Mouse (Mus musculus) pancreas, adult 10 weeks (tissue): Measurements from ENCODE around the gene Olfr434. TPM values are rescaled to one million over a fixed set of nuclear protein-coding genes. Genes with fewer than 3 reads are reported as not detected.

Experiments
- polyA plus RNA-seq: library from polyadenylated mRNA; stranded (reverse); fragments of 350-450 nt; fragmentation: Illumina TruSeq; extraction: RNeasy Lipid Tissue Mini Kit (QIAGEN cat#74804); gene quantifications from one replicate; pipeline ENCODE4 v1.2.3, GENCODE M21; 2015; ENCODE audit warnings: low read depth, low replicate concordance; ENCODE audit not compliant: insufficient read depth

Olfr434 gene
- not detected for polyA plus RNA-seq

DNA sequence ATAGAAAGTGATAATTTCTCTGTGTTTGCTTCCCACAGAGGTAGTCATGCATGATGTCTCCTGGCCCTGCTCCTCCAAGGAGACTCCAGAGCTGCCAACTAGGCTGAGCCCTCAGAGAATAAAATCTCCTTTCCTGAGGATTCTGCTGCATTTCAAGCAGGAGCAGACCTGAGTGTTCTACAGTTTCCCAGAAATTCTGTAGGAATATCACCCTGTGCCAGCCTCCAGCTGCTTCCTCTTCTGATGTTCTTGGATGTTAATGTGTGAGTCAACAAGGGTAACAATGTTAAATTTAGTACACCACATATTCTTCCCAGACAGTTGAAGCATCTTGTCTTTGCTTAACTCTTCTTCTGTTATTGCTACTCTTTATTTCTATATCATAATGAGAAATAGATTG lies at the start of gene Olfr434:
Olfr434 (plus strand) TSS at position 149 of the 400 bp plus-strand sequence.

DNA sequence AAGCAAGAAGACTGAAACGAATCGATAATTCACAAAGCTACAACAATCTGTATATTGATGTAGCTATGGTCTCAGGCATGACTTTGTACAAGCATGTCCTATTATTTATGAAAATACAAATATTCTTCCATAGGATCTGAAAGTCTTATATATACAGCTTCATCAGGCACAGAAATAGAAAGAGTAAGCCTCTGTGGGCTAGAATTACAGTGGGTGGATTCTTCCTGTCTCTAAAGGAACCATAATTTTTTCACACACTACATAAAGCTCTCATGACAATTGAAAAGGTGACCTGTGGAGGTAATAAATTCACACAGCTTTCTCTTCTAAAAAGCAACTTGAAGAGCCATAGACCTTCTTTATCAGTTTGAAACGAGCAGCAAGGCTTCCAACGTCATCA lies 41.0 kb upstream of the Olfr434 start, which contains the start of gene Olfr13:
Olfr13 (plus strand) TSS at position 301 of the 400 bp plus-strand sequence.

GRCm38 (mm10) chr6:43196781-43197180 lies 16.0 kb upstream of the Olfr434 start, which contains the start of gene Olfr435:
TSS of gene Olfr435 (plus strand) at chr6:43197146.

DNA sequence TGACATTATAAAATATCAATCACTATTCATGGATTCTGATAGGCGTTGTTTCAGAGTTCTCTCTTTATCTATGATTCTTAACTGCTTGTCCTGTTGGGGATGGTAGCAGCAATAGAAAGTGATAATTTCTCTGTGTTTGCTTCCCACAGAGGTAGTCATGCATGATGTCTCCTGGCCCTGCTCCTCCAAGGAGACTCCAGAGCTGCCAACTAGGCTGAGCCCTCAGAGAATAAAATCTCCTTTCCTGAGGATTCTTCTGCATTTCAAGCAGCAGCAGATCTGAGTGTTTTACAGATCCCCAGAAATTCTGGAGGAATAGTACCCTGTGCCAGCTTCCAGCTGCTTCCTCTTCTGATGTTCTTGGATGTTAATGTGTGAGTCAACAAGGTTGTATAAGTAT lies 18.4 kb downstream of the Olfr434 start, which contains the start of gene Olfr47:
Olfr47 (plus strand) TSS at position 275 of the 400 bp plus-strand sequence.

DNA sequence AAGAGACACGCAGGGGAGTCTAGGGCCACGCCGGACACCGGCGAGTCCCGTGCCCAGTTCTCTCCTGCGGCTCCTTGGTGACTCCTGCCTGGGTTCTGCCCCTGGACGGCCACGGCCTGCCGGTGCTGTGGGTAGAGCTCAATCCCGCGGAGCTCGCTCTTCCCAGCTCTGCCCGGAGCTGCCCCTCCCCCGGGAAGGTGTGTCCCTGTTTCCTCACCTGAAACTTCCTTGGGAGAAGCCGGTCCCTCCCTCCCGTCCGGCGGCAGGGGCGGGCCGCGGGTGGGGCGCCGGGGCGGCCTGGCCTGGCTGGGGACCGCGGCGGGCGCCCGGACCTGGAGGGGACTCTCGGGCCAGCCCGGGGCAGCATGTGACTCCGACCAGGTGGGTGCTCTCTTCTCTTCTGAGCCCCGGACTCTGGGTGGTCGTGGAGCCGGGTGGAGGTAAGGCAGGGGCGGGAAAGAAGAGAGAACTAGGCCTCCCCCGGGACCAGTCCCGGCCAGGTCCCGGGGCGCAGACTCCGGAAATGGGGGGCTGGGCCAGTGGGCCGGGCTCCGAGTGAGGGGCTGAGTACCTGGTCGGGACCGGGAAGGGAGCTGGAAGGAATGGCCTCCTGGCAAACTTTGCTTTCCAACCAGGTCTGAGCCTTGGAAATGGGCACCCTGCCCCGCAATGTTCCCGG lies 52.7 kb downstream of the Olfr434 start, which contains the start of gene Arhgef5:
Arhgef5 (plus strand) TSS at position 220 of the 679 bp plus-strand sequence.

Other genes with a start within 250 kb of the Olfr434 start
- gene Olfr441, start 106.7 kb upstream of the Olfr434 start, polyA plus RNA-seq: not detected
- not detected for gene Olfr237-ps1, start 66.5 kb upstream of the Olfr434 start, polyA plus RNA-seq
- not detected for gene Olfr437, start 49.7 kb upstream of the Olfr434 start, polyA plus RNA-seq
- not detected for gene Olfr13, start 40.9 kb upstream of the Olfr434 start, polyA plus RNA-seq
- gene Olfr435, start 15.9 kb upstream of the Olfr434 start, polyA plus RNA-seq: not detected
- not detected for gene Olfr47, start 18.5 kb downstream of the Olfr434 start, polyA plus RNA-seq
- gene Arhgef5, start 52.6 kb downstream of the Olfr434 start, polyA plus RNA-seq: 12.4 TPM
- not detected for gene Nobox, start 96.5 kb downstream of the Olfr434 start, polyA plus RNA-seq